Mouse (Mus musculus) c-Kit-positive CD71-positive TER-119-positive erythroid progenitor cells, embryonic 14.5 days (primary cell): Measurements from ENCODE around the gene Zranb1.

Experiments used
- DNase-seq: peaks from one replicate; pipeline ENCODE4 v3.0.0-alpha.2; 2013; ENCODE audit warnings: low spot score

Gene Zranb1

GRCm38 (mm10) chr7:132930055-132930454 is 887 bp upstream of the Zranb1 start:
- DNase-seq = peak; percentile 37

- DNase-seq = peak; percentile 61
Observed at GRCm38 (mm10) chr7:132931560-132932351, 814 bp downstream of the Zranb1 start.

DNA sequence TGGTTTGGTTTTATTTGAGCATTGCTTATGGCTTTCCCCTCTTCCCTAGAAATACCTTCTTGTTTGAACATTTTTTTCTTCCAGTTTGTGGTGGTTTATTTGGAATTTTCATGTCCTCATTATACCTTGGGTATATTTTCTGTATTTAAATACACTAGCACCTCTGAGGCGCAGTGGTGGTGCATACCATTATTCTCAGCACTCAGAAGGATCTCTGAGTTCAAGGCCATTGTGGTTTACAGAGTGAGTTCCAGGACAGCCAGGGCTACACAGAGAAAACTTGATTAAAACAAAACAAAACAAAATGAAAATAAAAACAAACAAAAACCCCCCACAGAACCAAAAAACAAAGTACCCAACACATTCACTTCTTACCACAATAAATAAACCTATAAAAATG is 2.4 kb downstream of the Zranb1 start:
- no peak for DNase-seq

DNA sequence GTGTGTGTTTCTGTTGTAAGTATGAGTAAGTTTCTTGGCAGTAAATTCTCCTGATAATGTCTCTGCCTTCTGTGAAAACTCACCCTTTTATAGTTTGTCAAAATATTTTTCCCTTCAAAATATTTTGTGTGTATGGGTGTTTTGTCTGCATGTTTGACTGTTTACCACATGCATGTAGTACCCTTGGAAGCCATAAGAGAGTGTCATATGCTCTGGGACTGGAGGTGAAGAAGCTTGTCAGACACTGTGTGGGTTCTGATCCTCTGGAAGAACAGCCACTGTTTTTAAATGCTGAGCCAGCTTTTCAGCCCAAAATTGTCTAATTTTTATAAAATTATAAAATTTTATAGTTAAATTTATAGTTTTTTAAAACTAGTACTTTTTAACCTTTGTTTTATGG is 3.8 kb downstream of the Zranb1 start:
- DNase-seq = no peak

GRCm38 (mm10) chr7:132939118-132939517 is 8.2 kb downstream of the Zranb1 start:
- no peak for DNase-seq

- no peak for DNase-seq
Observed at GRCm38 (mm10) chr7:132940569-132940968, 9.6 kb downstream of the Zranb1 start.

DNA sequence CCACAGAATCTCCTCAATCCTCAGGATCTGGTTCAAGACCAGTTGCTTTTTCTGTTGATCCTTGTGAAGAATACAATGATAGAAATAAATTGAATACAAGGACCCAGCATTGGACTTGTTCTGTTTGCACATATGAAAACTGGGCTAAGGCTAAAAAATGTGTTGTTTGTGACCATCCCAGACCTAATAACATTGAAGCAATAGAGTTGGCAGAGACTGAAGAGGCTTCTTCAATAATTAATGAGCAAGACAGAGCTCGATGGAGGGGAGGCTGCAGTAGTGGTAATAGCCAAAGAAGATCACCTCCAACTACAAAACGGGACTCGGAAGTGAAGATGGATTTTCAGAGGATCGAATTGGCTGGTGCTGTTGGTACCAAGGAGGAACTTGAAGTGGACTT is 19.0 kb downstream of the Zranb1 start:
- no peak for DNase-seq

DNA sequence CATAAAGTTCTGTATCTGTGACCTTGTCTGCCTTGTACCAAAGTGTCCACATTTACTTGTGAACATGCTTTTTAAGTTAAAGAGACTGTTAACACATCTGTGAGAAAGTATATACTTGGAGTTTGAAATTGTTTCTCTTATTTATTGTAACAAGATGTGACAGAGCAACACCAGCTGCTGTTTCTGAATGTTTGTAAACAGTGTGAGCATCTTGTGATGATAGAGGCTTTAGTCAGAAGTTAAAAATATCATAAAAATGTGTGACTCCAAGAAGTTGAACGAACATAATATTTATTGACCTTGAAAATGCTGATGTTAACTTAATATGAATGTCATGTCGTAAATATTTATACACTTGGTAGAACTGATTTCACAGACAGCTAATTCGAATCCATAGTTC is 19.7 kb downstream of the Zranb1 start:
- no peak for DNase-seq

GRCm38 (mm10) chr7:132964395-132964794 is 33.5 kb downstream of the Zranb1 start:
- DNase-seq = no peak

DNA sequence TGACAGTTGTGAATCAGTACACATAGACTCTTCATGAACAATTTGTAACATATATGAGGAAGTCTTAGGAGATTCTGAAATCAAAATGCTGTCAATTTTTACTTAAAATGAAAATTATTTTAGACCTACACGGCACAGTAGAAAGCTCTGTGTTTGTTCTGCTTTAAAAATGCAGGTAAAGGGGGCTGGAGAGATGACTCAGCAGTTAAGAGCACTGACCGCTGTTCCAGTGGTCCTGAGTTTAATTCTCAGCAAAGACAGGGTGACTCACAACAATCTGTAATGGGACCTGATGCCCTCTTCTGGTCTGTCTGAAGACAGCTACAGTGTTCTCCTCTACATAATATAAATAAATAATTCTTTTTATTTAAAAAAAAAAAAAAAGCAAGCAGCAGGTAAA is 34.8 kb downstream of the Zranb1 start:
- no peak for DNase-seq

DNA sequence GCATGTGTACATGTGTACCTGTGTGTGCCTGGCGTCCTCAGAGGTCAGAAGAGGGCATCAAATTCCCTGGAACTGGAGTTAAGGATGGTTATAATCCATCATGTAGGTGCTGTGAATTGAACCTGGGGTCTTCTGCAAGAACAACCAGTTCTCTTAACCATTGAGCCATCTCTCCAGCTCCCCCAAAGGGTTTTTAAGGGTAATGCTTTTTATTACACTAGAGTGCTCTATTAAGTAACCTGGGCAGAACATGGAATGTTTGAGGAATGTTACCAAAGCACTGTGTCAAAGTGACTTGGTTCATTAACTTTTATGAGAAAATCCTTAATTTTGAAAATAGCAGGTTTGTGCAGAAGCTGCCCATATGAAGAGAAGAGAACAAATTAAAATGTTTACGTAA is 41.1 kb downstream of the Zranb1 start:
- no peak for DNase-seq

GRCm38 (mm10) chr7:132976079-132976478 is 45.1 kb downstream of the Zranb1 start:
- no peak for DNase-seq

- DNase-seq = no peak
Observed at GRCm38 (mm10) chr7:132977981-132978380, 47.0 kb downstream of the Zranb1 start.

GRCm38 (mm10) chr7:132982639-132983038 is 51.7 kb downstream of the Zranb1 start:
- no peak for DNase-seq

DNA sequence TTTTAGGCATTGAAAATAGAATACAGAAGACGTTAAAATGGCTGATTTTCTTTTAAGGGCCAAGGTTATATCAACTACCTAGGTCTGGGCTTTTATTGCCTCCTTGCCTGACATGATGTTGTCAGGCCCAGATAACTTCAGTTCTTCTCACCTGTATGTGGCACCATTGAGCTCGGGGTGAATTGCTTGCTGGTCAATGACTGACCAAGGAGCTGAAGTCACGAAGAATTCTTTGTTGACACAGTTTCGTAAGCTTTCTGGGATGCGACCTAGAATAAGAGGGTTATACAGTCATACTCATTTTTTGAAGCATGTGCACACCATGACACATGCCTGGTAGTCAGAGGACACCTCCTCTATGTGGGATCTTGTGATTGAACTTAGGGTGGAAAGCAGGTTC is 58.9 kb downstream of the Zranb1 start:
- no peak for DNase-seq

GRCm38 (mm10) chr7:132991240-132991900 is 60.4 kb downstream of the Zranb1 start:
- DNase-seq = no peak

DNA sequence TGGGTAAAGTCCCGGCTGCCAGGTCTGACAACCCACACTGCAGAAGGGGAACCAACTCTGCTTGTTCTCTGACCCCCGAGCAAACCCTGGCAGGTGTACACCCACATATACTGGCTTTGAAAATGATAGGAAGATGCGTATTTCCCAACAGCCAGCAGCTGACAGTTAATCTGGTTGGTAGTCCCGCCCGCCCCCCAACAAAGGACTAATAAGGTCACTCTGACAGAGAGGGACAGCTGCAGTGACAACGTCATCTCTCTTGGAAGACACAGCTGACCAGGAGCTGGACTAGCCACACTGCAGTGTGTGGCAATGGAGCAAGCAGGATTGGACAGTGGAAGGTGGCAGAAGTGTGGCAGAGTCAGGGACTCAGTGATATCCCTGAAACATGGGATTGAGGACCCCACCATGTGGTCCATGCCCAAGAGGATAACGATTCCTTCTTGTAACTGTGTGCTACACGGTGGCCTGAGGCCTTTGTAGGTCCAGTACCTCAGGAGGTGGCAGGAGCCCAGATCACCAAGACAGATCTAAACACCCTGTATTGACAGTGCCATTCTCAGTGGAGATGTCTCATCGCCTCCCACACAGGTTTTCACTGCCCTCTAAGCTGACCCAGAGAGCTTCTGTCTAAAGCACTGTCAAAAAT is 62.1 kb downstream of the Zranb1 start:
- DNase-seq = no peak

- no peak for DNase-seq
Observed at GRCm38 (mm10) chr7:132994120-132994519, 63.2 kb downstream of the Zranb1 start.

DNA sequence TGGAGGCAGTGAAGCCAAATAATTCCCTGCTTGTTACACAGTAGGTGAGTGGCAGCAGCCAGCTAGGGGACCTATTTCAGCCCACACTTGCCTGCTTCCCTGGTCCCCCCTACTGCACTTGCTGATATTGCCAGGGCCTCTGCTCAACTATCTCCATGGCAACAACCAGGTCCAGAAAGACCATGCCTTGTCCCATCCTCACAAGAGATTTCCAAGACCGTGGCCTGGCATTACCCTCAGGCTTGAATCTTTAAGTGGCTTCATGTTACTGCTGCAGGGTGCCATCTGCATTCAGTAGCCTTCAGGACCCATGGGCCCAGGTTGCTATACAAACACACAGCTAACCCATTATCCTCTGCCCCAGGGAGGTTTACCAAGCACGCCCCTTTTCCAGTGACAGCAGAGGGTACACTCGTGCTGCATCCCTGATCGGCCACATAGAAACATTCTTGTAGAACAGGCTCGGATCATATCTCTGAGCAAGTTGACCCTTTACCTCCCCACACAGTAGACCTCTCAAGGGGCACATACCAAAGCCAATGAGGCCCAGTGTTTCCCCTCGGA is 63.8 kb downstream of the Zranb1 start:
- DNase-seq = no peak

GRCm38 (mm10) chr7:132996391-132996790 is 65.4 kb downstream of the Zranb1 start:
- DNase-seq = peak; percentile 6

DNA sequence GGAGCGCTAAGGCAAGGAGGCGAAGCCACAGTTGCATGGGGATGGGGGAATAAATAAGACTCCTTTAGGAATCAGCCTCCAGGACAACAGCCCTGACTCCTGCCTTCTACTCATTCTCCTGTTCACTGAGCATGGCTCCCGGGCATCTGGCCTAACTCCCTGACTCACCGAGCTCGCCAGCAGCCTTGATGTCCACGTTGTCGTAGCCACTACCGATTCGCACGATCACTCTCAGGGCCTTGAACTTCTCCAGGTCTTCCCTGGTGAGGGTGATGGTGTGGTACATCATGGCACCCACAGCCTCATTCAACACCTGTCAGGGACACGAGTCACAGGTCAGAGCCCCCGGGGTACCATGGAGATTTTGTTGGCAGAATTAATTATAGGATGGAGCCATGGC is 67.7 kb downstream of the Zranb1 start:
- no peak for DNase-seq

DNA sequence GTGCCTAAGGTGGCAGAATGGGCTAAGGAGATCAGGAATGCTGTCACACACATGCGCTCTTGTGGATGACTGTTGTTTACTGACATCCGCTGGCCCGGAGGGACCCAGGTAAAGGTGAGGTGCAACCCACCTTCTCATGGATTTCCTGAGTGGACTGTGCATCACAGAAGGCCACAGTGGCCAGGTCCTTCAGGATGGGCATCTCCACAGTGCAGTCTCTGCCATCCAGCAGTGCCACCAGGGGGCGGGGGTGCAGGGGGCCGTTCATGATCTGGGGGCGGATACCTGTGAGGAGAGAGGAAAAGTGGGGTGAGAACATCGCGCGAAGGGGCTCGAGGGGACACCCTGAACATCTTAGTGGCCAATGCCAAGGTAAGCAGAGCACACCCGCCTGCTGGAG is 68.1 kb downstream of the Zranb1 start:
- DNase-seq = no peak

GRCm38 (mm10) chr7:133001388-133001787 is 70.4 kb downstream of the Zranb1 start:
- DNase-seq = no peak
